Mouse (Mus musculus) stomach, postnatal 0 days (tissue): ENCODE results near the gene P3h4.

Experiments
- CTCF ChIP-seq: IDR thresholded peaks from 2 replicates; pipeline ENCODE4 v1.5.1; 2016; ENCODE audit warnings: antibody characterized with exemption, low read depth, mild to moderate bottlenecking, moderate library complexity
- EP300 ChIP-seq: optimal IDR thresholded peaks from 2 replicates; pipeline ENCODE3; 2016; ENCODE audit warnings: antibody characterized with exemption

- TF ChIP-seq EP300 (no peak), CTCF (no peak)
These were observed 36.6 kb downstream of the P3h4 start for GRCm38 (mm10) chr11:100377989-100378388.
